Mouse (Mus musculus) megakaryocyte progenitor cell, adult 5-6 weeks (primary cell): ENCODE results near the gene Gpr162. TPM values are rescaled to one million over a fixed set of nuclear protein-coding genes. Genes with fewer than 3 reads are reported as not detected.
"Not testable (repeated sequence)": the region's sequence is repeated elsewhere in the genome, so short reads cannot be mapped to it uniquely, and the experiment has no call there.

Source experiments
- ATAC-seq: replicated peaks from 2 replicates; pipeline ENCODE4 v1.8.0; 2016; ENCODE audit warnings: mild to moderate bottlenecking, moderate TSS enrichment, inconsistent platforms; ENCODE audit not compliant: poor library complexity
- total RNA-seq, 2 experiments: library from RNA; stranded (forward) in 1 of 2; stranded (reverse) in 1 of 2; fragments of 157-497, 149-512 nt in 1 of 2; fragments of 200-1000 nt in 1 of 2; gene quantifications; 2 replicates each; pipeline versions ENCODE4 v1.2.3 to v1.2.4; 2015 to 2017

The Gpr162 gene
- total RNA-seq, 2 experiments from 2014 or later = not detected

- peak; percentile 62 for ATAC-seq
Measured at GRCm38 (mm10) chr6:124840241-124841167, 23.3 kb downstream of the Gpr162 start, which contains the start of gene Gnb3. Gene Gnb3, minus strand, starts transcription at chr6:124840275.

DNA sequence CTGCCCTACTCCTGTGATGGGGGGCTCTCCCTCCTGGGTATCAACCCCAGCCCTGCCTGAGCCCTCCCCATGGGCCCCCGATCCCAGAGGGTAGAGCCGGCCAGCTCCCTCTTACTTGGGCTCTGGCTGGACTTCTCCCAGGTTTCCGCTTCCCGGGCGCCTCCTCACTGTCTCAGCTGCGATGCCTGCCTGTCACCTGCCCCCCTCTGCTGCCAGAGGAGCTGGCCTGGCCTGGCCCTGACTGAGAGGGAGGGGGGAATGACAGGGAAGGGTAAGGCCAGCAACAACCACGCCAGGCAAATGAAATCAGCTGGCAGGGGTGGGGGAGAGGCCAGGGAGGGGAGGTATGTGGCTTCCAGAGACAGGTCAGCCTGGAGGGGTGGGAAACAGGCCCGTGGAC, 24.0 kb downstream of the Gpr162 start:
- ATAC-seq = no peak

DNA sequence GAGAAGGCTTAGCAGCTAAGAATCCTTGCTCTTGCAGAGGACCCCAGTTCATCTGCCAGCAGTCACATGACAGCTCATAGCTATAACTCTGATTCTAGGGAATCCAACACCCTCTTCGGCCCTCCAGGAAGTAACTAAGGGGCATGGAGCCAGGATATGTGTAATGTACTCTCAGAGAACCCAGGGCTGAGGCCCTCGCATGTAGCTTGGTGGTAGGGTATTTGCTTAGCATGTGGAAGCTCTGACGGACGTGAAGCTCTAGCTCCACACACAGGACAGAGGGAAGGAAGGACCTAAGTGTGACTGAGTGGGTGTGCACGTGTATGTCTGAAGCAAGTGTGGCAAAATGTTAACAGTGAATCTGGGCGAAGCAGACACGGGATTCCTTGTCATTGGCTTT, 27.4 kb downstream of the Gpr162 start:
- ATAC-seq = no peak

DNA sequence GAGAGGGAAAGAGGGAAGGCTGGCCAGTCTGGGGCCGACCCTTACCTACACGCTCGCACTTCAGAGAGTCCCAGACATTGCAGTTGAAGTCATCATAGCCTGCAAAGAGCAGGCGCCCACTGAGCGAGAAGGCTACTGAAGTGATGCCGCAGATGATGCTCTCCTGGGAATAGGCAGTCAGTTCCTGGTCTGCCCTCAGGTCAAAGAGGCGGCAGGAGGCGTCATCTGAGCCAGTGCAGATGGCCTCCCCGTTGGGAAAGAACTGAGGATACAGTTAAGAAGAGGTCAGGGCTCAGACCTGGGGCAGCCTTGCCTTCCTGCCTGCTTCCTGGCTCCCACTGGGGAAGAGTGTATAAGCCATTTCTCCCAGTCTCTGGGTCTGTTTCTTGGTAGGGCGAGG, 28.3 kb downstream of the Gpr162 start:
- no peak for ATAC-seq

- no peak for ATAC-seq
Measured at GRCm38 (mm10) chr6:124834512-124835081, 29.2 kb downstream of the Gpr162 start.

DNA sequence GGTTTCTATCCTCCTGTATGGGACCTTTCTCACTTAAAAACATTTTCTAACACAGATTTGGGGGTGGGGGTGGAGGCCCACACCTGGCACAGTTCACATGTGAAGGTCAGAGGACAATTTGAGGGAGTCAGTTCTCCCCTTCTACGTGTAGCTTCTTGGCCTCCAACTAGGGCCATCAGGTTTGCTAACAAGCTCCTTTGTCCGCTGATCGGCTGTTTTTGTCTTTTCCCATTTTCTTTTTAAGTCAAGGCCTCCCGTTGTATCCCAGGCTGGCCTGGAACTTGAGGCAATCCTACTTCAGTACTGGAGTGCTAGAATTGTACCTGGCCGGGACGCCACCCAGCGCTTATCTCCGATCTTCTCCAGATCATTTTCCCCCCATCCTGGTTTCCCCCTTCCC, 32.1 kb downstream of the Gpr162 start:
- ATAC-seq = no peak

DNA sequence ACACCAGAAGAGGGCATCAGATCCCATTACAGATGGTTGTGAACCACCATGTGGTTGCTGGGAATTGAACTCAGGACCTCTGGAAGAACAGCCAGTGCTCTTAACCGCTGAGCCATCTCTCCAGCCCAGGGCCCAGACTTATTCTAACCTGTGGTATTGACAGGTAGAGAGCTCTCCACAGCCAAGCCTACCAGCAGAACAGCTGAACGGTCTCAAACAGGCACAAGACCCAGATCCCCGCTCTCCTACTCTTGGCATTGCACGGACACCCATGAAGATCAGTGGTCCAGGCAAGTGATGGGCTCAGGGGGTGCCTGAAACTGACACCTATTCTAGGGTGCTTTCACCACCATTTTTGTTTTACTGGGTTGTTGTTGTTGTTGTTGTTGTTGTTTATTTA, 32.6 kb downstream of the Gpr162 start:
- not testable (repeated sequence) for ATAC-seq

DNA sequence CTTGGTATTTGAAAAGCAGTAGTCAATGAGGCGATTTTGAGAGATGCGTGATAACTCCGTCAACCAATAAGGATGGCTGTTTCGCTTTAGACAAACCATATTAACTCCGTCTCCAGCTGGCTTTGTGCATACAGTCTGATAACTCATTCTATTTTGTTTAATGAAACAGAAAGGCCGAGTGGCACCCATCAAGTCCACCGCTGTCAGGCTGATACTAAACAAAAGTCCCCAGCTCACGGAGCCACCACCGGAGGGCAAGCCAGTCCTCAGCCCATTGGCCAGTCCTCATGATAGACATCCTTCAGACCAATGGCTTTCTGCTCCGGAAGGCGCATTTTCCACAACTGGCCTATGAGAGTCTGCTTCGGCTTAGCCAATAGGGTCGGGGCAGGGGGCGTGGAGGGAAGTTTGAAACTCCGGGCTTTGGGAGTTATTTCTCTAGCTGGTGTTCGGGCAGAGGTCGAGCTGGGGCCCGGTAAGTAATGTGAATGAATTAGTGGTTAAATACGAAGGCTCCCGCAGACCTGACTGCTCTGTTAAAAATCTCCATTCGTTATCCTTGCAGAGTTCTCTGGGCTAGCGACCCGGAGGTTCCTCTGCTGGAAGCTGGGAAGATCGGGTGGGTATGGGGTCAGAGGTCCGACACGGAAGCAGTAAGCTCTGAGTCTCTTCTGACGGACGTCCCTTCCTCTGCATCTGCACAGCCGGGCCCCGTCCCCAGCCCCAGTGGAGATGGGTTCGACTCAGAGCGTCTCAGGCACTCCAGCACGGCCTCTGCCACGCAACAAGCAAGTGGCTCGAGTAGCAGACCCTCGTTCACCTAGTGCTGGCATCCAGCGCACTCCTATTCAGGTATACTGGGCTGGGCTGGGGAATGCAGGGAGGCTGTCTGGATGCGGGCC, 33.7 kb downstream of the Gpr162 start:
- peak; percentile 59 for ATAC-seq

DNA sequence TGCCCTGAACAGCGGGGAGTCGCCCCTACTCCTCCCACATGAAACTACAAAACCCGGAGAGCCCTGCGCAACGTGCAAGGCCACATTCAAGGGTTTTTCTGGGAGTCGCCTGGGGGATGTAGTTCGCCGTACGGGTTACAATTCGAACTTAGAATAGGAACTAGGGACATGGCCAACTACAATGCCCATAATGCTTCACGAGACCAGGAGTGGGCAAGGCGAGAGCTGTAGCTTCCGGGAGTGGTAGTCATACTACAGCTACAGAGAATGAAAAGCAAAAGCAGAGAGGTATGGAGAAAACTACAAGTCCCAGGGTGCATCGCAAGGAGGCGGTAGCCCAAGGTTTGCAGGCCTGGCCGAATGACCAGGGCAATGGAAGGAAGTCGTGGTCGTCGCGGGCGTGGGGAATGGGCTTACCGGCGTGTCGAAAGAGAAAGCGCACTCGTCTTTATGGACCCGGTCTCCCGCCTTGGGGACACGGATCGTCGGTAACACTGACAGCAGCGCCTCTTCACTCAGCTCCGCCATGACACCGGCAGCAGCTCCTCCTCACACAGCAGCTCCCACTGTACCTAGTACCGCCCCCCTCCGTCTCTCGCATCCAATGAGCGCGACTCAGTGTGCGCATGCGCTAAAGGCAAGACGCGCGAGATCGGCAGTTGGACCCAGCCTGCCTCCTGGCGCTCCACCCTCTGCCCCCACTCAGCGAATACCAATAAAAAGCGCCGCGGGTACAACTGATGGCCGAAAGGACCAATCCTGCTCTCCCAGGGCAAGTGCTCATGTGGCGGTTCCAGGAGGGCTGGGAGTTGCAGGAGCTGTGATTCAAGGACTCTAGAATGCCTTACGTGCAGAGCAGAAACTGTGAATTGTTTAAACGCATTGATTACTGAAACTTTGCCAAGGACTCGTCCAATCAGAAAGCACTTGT, 34.6 kb downstream of the Gpr162 start, which contains the start of the genes Usp5 and Cdca3:
Gene Usp5, minus strand, starts transcription at position 617 of the 931 bp plus-strand sequence.
Gene Cdca3, plus strand, starts transcription at position 680 of the 931 bp plus-strand sequence.
- ATAC-seq = peak; percentile 74

DNA sequence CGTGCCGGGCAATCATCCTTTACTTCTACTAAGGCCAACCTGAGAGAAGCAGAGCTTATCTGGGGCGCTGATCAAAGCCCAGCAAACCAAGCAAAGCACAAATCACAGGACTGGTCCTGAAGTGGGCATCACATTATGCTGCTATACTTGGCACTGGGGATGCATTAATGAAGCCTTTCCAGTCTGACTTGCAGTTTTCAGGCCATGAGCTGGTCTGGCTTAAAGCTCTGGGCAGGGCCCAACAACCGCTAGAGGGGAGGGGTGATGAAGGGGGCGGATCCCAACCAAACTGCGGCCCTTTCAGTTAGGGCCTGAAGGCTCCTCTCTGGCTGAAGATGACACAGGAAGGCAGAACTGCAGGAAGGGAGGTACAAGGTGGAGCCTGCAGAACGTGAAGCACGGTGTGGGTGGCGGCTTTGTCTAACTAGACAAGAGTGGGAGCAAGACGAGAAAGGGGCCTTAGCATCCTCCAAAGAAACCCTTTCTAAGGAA, 35.6 kb downstream of the Gpr162 start:
- ATAC-seq = peak; percentile 32

GRCm38 (mm10) chr6:124822049-124822448, 41.7 kb downstream of the Gpr162 start:
- no peak for ATAC-seq

DNA sequence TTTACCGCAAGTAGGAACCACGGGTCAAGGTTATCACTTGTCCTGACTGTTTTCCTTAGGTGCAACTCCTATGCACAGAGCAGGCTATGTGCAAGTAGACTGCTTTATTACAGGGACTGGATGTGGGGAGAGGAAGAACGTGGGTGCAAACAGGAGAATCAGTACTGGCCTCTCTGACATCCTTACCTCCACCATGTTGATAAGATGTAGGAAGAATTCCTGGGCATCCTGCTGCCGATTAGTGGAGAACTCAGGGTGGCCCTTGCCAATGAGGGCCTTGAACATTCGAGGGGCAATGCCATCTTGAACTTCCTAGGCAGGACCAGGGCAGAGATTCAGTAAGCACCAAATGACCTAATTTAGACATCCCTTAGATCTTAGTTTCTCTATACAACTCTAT, 42.9 kb downstream of the Gpr162 start:
- ATAC-seq = no peak

- ATAC-seq = peak; percentile 64
Measured at GRCm38 (mm10) chr6:124817971-124818370, 45.8 kb downstream of the Gpr162 start.

GRCm38 (mm10) chr6:124817563-124817962, 46.2 kb downstream of the Gpr162 start:
- no peak for ATAC-seq

GRCm38 (mm10) chr6:124817125-124817524, 46.7 kb downstream of the Gpr162 start:
- no peak for ATAC-seq

DNA sequence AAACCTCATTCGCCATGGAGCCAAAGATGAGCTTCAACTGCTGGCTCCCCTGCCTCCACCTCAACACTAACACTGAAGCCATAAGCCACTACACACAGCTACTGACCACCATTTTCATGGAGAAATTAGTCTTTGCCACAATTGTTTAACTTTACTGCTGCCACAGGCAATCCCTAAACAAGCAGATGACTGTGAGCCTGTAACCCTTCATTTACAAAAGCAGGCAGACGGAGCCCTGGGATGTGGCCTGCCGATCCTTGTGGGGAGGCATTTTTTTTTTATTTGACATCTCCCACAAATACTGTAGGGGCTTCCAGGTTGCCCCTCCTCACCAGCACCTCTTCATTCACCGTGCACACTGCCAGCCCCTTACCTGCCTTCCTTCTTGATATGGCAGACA, 47.2 kb downstream of the Gpr162 start:
- no peak for ATAC-seq

GRCm38 (mm10) chr6:124814858-124815774, 48.7 kb downstream of the Gpr162 start:
- no peak for ATAC-seq

DNA sequence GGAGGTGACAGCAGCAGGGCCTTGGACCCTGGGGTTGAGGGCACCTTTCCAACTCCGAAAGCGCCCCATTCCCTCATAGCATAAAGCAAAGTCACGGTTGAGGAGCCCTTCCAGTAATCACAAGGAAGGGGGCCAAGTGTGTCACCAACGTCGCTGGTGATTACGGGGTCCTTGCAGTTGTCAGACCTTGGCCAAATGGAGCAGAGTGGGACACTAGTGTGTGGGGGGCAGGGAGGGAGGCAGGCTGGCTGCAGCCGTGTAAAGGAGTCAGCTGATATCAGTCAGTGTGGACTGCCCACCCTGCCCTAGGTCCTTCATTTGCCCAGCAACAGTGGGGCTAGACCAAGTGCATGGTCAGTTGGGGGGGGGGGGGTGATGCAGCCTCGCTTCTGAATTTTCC, 49.3 kb downstream of the Gpr162 start:
- no peak for ATAC-seq

DNA sequence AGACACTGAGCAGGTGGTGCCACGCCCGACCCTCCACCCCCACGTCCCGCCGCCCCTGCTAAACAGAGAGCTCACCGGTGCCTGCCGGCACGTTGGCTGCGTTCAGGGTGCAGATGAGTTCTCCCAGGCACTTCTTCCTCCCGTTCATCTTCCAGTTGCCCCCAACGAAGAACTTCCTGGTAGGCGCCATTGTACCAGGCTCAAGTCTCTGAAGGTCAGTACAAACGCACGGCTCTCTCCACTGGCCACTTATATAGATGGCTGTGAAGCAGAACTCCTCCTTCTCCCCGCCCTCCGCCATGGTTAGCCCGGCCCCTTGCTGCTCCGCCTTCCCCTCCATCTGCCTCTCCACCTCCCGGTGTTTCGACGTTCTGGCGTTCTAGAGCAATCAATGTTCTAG, 49.9 kb downstream of the Gpr162 start, which contains the start of gene Tpi1:
Gene Tpi1, minus strand, starts transcription at position 364 of the 400 bp plus-strand sequence.
- ATAC-seq = peak; percentile 73
